Mouse (Mus musculus) cerebellum, adult 2 months (tissue): ENCODE results near the gene Cpa2. TPM values are rescaled to one million over a fixed set of nuclear protein-coding genes. Genes with fewer than 3 reads are reported as not detected.

ENCODE experiments used
- DNase-seq, 2 experiments: peaks; one replicate each; pipeline ENCODE4 v3.0.0; 2021
- H3K27ac ChIP-seq: fragments of 200-500 bp; 2 replicates; pipeline ENCODE4 v1.5.1; 2012; ENCODE audit warnings: low read length, control low read depth, inconsistent platforms; ENCODE audit not compliant: insufficient read depth
- H3K27me3 ChIP-seq: fragments of 200-500 bp; 2 replicates; pipeline ENCODE4 v1.6.1; 2012; ENCODE audit warnings: inconsistent platforms, mild to moderate bottlenecking, low read length, moderate library complexity; ENCODE audit not compliant: control insufficient read depth, insufficient read depth
- H3K4me1 ChIP-seq: fragments of 200-500 bp; 2 replicates; pipeline ENCODE4 v1.6.1; 2011; ENCODE audit warnings: low read length; ENCODE audit not compliant: control insufficient read depth, insufficient read depth
- H3K4me3 ChIP-seq: fragments of 200-500 bp; replicated peaks from 2 replicates; pipeline ENCODE3; 2011; ENCODE audit warnings: mild to moderate bottlenecking, low read depth, low read length, control low read depth; ENCODE audit not compliant: insufficient read depth
- CTCF ChIP-seq: fragments of 200-500 bp; IDR thresholded peaks from 2 replicates; pipeline ENCODE4 v1.5.1; 2011; ENCODE audit warnings: low read depth, mild to moderate bottlenecking, control low read depth, low read length, moderate library complexity, borderline replicate concordance; ENCODE audit not compliant: insufficient read depth
- POLR2A ChIP-seq: fragments of 200-500 bp; IDR thresholded peaks from 2 replicates; pipeline ENCODE4 v1.6.1; 2011; ENCODE audit warnings: low read length, control low read depth, borderline replicate concordance; ENCODE audit not compliant: insufficient read depth
- WGBS: fragments of 180-500 bp; shearing (Covaris S2); methylation state at CpG from one replicate; pipeline ENCODE4 v1.1.7; 2018; 5-methylcytosine and 5-hydroxymethylcytosine counted together
- polyA plus RNA-seq: library from polyadenylated mRNA; depleted of rRNA; stranded (reverse); fragments of >200 nt; gene quantifications from 2 replicates; pipeline ENCODE4 v1.2.3, GENCODE M21; 2012; rRNA removed

Gene Cpa2
- 7.0 and 7.7 TPM in 2 replicates for polyA plus RNA-seq

DNA sequence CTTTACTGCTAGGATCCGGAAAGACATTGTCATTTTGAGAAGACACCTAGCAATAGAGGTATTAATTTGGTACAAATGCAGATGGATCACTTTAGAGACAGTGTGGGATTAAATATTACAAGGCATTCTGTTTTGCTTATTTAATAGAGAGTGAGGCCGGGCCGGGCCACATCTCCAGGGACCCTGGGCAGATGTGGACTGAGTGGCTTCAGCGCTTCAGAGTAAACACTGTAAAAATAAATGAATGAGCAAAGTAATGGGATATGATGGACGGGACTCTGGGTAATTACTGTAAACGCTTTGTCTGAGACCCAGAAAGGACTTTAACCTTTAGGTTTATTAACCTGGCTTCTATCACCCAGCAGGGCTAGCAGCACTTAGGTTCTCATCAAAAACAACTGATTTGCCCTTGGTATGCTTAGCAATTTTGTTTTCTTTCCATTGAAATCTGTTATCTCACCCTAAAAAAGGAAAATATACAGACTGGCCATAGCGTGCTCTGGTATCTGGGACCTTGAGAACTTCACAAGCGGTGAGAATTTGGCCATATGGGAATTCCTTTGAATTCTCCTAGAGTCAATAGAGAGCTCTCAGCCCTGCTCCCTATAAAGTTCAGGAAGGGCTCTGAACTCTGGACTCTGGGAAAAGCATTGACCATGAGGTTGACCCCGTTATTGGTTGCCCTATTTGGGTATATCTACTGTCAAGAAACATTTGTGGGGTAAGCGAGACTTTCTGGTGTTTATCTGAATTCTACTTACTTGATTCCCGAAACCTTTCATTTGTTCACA, at the start of gene Cpa2:
Cpa2 (plus strand) TSS at position 574 of the 791 bp plus-strand sequence.
- WGBS: 89% methylated on average over 11 of the region's 11 CpGs
- no peaks in the 10 kb centered on the region for H3K4me1 ChIP-seq
- TF ChIP-seq POLR2A (no peak), CTCF (no peak)
- DNase-seq: no peak
- H3K27ac ChIP-seq: no peak within 1 kb of the TSS
- H3K4me3 ChIP-seq: no peak within 1 kb of the TSS
- no peaks in the 10 kb centered on the region for H3K27me3 ChIP-seq

DNA sequence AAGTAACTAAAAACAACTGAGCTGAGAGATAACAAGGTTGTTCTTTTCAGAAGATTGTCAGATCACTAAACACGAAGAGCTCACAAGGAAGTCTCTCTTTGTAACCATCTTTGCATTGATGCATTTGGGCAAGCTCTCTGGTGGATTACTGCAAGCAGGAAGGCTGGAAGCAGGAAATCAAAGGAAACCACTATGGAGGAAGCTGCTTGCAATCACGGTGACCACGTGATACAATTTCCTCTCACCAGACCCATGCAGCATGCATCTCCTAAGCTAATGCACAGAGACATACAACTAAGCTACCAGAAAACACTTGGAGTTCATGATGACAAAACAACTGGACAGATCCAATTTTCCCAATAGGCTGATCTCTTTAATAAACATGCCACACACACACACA, 42.3 kb upstream of the Cpa2 start:
- no peak for TF ChIP-seq CTCF
- no peak for TF ChIP-seq POLR2A
- 88% methylated on average over 3 of the region's 3 CpGs for WGBS
- Histone ChIP-seq H3K4me3 (no peak overlapping the region), H3K4me1 (no peaks in the 10 kb centered on the region), H3K27ac (no peak overlapping the region), H3K27me3 (no peaks in the 10 kb centered on the region)
- no peak for DNase-seq

DNA sequence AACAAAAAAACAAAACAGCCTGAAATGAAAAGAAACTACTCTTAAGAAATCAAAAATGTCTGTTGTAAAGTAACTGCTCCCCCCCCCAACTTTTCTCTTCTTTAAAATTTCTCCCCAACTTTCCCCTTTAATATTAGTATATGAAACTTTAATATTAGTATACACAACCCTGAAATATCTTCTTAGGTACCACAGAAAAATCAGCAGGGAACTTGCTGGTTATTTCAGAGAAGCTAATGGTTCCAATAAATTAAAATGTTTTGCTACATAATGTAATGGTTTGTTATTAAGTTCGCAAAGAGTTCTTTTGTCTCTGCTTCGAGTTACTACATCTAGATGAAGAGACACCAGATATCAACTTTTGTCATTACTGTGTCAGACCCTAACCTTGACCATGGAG, 32.6 kb upstream of the Cpa2 start:
- TF ChIP-seq CTCF (no peak), POLR2A (no peak)
- H3K4me3 ChIP-seq: peak overlapping the region; percentile 90
- WGBS: 6% methylated on average over 2 of the region's 2 CpGs
- no peaks in the 10 kb centered on the region for H3K4me1 ChIP-seq
- H3K27me3 ChIP-seq: no peaks in the 10 kb centered on the region
- peak overlapping the region; percentile 79; the same call in 1 of the 2 replicates for H3K27ac ChIP-seq
- DNase-seq: no peak

DNA sequence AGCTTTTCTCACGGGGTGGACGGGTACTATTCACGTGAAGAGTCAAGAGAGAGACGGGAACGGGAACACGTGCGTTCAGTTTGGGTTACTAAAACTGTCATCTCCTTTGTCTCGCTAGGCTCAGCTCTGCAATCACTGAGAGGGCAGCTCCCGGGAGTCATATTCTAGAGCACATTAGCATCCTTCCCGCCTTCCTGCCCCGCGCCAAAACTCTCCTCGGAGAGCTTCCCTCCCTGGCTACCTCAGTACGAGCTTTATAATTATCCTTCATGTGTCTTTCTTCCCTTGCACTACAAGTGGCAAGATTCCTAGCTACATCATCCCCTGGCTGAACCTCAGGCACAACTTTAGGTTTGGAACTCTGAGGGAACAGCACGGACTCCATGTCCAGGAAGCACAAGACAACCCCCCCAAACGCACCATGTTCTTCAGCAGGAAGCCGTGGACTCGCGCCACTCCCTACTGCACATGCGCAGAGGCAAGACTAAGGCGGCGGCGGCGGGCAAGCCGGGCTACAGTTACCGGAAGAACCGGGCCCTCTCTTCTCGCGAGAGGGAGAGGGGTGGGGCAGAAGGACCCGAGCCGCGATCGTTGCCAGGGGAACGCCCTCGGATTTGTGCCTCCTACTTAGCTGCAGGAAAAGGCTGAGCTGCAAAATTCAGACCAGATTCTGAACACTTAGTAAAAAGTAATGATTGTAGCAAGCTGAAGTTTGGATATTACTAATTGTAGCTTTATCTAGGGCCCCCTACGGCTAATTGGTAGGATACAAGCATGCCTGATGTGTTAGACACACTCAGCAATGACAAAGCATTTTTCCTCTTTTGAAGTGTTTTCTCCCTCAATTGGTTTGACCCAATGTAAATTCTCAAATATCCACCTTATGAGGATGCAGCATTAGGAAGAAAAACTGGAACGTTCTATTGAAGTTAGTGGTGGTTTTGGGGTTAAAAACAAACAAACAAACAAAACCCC, 31.8 kb upstream of the Cpa2 start, which contains the start of the genes Tmem209 and Ssmem1:
Tmem209 (minus strand) TSS at position 519 of the 975 bp plus-strand sequence.
Ssmem1 (plus strand) TSS at position 585 of the 975 bp plus-strand sequence.
- H3K27ac ChIP-seq: peak within 1 kb of the TSS; percentile 79
- TF ChIP-seq CTCF (no peak), POLR2A (peak; percentile 99)
- under 1% methylated on average over 37 of the region's 37 CpGs for WGBS
- peak; percentile 98 for DNase-seq
- H3K4me3 ChIP-seq: peak within 1 kb of the TSS; percentile 90
- no peaks in the 10 kb centered on the region for H3K4me1 ChIP-seq
- no peaks in the 10 kb centered on the region for H3K27me3 ChIP-seq

DNA sequence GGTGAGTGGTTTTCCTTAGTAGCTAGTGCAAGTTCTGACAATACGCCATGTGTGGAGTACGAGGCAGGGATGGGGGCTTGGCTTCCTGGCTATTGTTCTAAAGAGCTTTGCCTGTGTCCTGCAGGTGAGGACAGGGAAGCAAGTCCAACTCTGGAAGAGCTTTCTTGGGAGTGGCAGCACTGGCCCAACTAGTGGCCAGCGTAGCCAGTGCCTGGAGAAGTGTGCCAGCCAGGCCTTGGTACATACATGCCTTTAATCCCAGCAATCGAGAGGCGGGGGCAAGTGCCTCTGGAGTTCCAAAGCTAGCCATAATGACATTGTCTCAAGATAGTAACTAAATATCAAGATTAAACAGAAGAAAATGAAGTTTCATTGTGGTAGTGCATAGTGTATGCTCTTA, 31.1 kb upstream of the Cpa2 start:
- no peak for TF ChIP-seq CTCF
- no peak for TF ChIP-seq POLR2A
- Histone ChIP-seq H3K4me3 (no peak overlapping the region), H3K27ac (no peak overlapping the region), H3K4me1 (no peaks in the 10 kb centered on the region), H3K27me3 (no peaks in the 10 kb centered on the region)
- WGBS: 69% methylated on average over 5 of the region's 5 CpGs
- peak; percentile 23 to 25 for DNase-seq

DNA sequence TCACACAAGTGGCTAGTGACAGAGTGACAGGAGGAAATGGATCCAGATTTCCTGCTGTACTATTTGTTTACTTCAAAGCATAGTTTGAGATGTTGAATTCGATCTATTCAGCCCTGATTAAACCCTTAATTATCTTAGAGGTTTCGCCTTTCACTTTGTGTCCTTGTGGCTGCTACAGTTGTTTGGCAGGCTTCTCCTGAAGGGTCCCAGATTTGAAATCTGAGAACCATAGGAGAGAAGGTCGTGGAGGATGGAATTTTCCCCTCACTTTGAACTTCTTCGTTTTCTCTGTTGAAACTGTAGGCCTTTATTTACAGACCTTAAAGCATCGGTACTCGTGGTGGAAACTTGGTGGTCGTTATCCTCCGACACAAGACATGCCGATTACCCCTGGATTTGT, 27.1 kb upstream of the Cpa2 start:
- no peak for DNase-seq
- Histone ChIP-seq H3K27me3 (no peaks in the 10 kb centered on the region), H3K27ac (no peak overlapping the region), H3K4me3 (no peak overlapping the region), H3K4me1 (no peaks in the 10 kb centered on the region)
- TF ChIP-seq CTCF (no peak), POLR2A (no peak)
- 43% methylated on average over 9 of the region's 9 CpGs for WGBS

DNA sequence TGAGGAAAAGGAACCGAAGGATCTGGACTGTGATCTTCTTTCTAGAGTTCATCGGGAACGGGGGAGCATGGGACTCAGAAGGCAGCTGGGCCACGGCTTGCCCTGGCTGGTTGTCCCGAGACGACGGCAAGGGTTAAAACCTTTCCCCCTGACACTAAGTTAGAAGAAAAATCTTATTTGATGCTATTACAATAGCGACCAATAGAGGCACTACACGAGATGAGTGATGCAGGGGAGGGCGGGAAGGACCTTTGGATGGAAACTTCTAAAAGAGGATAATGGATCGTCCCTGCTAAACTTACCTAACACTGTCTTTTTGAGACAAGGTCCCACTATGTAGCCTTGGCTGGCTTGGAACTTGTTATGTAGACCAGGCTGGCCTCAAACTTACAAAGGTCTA, 21.0 kb upstream of the Cpa2 start:
- H3K4me1 ChIP-seq: no peaks in the 10 kb centered on the region
- no peaks in the 10 kb centered on the region for H3K27me3 ChIP-seq
- no peak overlapping the region for H3K27ac ChIP-seq
- WGBS: 59% methylated on average over 11 of the region's 11 CpGs
- H3K4me3 ChIP-seq: no peak overlapping the region
- TF ChIP-seq POLR2A (no peak), CTCF (peak; percentile 1; the same call in 1 of the 2 replicates)
- no peak for DNase-seq
